Mouse (Mus musculus) heart, embryonic 13.5 days (tissue): ENCODE results near the gene Ifit1bl2. TPM values are rescaled to one million over a fixed set of nuclear protein-coding genes. Genes with fewer than 3 reads are reported as not detected.
A peak's percentile ranks its signal among the peaks of the same experiment; 100 is the strongest.
"Not testable (repeated sequence)": the region's sequence is repeated elsewhere in the genome, so short reads cannot be mapped to it uniquely, and the experiment has no call there.

ENCODE experiments used
- ATAC-seq: fragments of 200-750 bp; cut with Nextera tagmentation; 2 replicates; pipeline ENCODE4 v1.8.0; 2017; ENCODE audit warnings: moderate TSS enrichment; ENCODE audit not compliant: insufficient number of reproducible peaks, low FRiP score, low TSS enrichment; ENCODE audit errors: extremely low read depth
- H3K27ac ChIP-seq: fragments of 300-500 bp; sonication (generic); replicated peaks from 2 replicates; pipeline ENCODE4 v1.5.1; 2015; ENCODE audit warnings: moderate library complexity, mild to moderate bottlenecking, inconsistent platforms
- H3K27me3 ChIP-seq: fragments of 300-500 bp; sonication (generic); replicated peaks from 2 replicates; pipeline ENCODE4 v1.6.1; 2015; ENCODE audit warnings: mild to moderate bottlenecking, inconsistent platforms
- H3K36me3 ChIP-seq: fragments of 300-500 bp; sonication (generic); 2 replicates; pipeline ENCODE4 v1.6.1; 2015; ENCODE audit warnings: mild to moderate bottlenecking, inconsistent platforms
- H3K4me1 ChIP-seq: fragments of 300-500 bp; sonication (generic); 2 replicates; pipeline ENCODE4 v1.6.1; 2015; ENCODE audit warnings: inconsistent platforms
- H3K4me2 ChIP-seq: fragments of 300-500 bp; sonication (generic); 2 replicates; pipeline ENCODE4 v1.6.1; 2015; ENCODE audit warnings: inconsistent platforms, mild to moderate bottlenecking, moderate library complexity
- H3K4me3 ChIP-seq: fragments of 300-500 bp; sonication (generic); 2 replicates; pipeline ENCODE4 v1.5.1; 2015; ENCODE audit warnings: moderate library complexity, mild to moderate bottlenecking, inconsistent platforms
- H3K9ac ChIP-seq: fragments of 300-500 bp; sonication (generic); 2 replicates; pipeline ENCODE4 v1.6.1; 2015; ENCODE audit warnings: inconsistent platforms, mild to moderate bottlenecking, moderate library complexity
- H3K9me3 ChIP-seq: fragments of 300-500 bp; sonication (generic); 2 replicates; pipeline ENCODE4 v1.6.1; 2016; ENCODE audit warnings: inconsistent platforms
- WGBS: fragments of 180-500 bp; shearing (Covaris S2); methylation state at CpG from one replicate; pipeline ENCODE4 v1.1.7; 2015; ENCODE audit warnings: mixed read lengths; 5-methylcytosine and 5-hydroxymethylcytosine counted together
- polyA plus RNA-seq: library from polyadenylated mRNA; unstranded; fragments of >200 nt; fragmentation: Nextera tagmentation; extraction: Ambion mirVana; gene quantifications from 2 replicates; pipeline ENCODE4 v1.2.1, GENCODE M21; 2015

Ifit1bl2 gene
- polyA plus RNA-seq, 1 experiment from 2014 or later = 0.72 TPM

GRCm38 (mm10) chr19:34607237-34608051 lies 33.1 kb downstream of the Ifit1bl2 start, which contains the start of gene Ifit3b:
Gene Ifit3b (plus strand): TSS chr19:34607970.
- 32% methylated on average over 4 of the region's 4 CpGs for WGBS
- H3K36me3 ChIP-seq, H3K27me3 ChIP-seq, H3K4me1 ChIP-seq, ATAC-seq, H3K4me2 ChIP-seq, H3K4me3 ChIP-seq, H3K9me3 ChIP-seq, H3K27ac ChIP-seq: not testable (repeated sequence)
- peak within 1 kb of the TSS; percentile 41 for H3K9ac ChIP-seq

DNA sequence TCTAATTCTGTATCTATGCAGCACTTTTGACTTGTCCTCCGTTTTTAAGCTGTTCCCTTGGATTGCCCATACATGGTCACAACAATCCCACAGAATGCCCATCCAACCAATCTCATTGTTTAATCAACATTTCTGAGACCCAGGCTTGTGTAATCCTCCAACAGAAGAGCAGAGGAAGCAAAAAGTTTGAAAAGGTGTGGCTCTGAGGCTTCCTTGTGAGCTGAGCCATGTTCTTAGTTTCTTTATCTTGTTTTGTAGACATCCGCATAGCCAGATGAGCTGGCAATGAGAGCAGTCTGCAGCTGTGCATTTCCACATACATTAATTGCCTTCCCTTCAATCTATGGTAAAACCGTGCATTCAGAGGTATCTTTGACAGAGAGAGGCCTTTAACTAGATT lies 35.1 kb downstream of the Ifit1bl2 start:
- H3K9ac ChIP-seq = no peak overlapping the region
- no peak overlapping the region for H3K4me2 ChIP-seq
- H3K4me1 ChIP-seq = no peaks in the 10 kb centered on the region
- H3K9me3 ChIP-seq = no peaks in the 10 kb centered on the region
- H3K36me3 ChIP-seq = no peaks in the 10 kb centered on the region
- 81% methylated on average over 3 of the region's 3 CpGs for WGBS
- H3K4me3 ChIP-seq = no peak overlapping the region
- no peak overlapping the region for H3K27ac ChIP-seq
- H3K27me3 ChIP-seq = no peaks in the 10 kb centered on the region
- ATAC-seq = no peak

GRCm38 (mm10) chr19:34601888-34602287 lies 38.7 kb downstream of the Ifit1bl2 start, which contains the start of gene Ifit1bl1:
Gene Ifit1bl1 (minus strand): TSS chr19:34601956.
- not testable (repeated sequence) for H3K27ac ChIP-seq, H3K9ac ChIP-seq, H3K9me3 ChIP-seq, H3K36me3 ChIP-seq, H3K4me3 ChIP-seq, ATAC-seq, H3K27me3 ChIP-seq, H3K4me2 ChIP-seq
- peaks cover 21% of the 10 kb centered on the region for H3K4me1 ChIP-seq
- 31% methylated on average over 1 of the region's 1 CpGs for WGBS

DNA sequence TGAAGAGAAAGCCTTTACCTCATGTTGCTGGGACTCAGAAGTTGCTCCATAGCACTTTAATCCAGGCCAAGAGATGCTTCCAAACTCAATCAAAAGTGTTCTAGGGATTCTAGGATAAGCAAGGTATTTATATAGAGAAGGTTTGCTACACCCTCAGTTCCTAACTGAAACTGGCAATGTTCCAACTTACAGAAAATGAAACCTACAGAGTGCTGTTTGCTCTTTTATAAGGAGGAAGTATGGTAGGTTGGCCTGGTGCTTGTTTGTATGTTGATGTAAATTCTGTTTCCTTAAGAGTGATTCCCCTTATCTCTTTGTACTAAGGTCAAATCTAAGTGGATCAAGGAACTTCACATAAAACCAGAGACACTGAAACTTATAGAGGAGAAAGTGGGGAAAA lies 41.3 kb downstream of the Ifit1bl2 start:
- not testable (repeated sequence) for H3K36me3 ChIP-seq, H3K27me3 ChIP-seq, H3K27ac ChIP-seq, H3K4me2 ChIP-seq, H3K4me3 ChIP-seq, ATAC-seq, H3K9ac ChIP-seq, H3K9me3 ChIP-seq
- H3K4me1 ChIP-seq = peaks cover 23% of the 10 kb centered on the region

DNA sequence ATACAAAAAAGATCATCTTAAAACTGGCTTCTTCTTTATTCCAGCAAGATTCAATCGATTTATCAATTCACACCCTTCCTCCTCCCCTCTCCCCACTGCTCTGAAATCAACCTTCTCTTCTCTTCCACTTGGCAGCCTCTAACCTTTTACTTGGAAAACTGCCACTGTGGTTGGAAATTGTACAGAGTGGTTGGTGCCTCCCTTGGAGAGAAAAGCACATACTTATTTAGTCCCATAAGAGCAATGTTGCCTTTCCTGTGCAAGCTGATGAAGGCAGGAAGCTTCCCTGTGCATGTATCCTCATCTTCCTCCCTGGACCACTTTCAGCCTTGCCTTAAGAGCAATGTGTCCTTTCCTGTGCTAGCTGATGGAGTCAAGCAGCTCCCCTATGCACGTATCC lies 42.2 kb downstream of the Ifit1bl2 start:
- 51% methylated on average over 2 of the region's 2 CpGs for WGBS
- Histone ChIP-seq H3K4me1 (peaks cover 23% of the 10 kb centered on the region), H3K4me3 (no peak overlapping the region), H3K9ac (no peak overlapping the region), H3K36me3 (no peaks in the 10 kb centered on the region), H3K4me2 (no peak overlapping the region), H3K9me3 (no peaks in the 10 kb centered on the region), H3K27me3 (no peaks in the 10 kb centered on the region), H3K27ac (peak overlapping the region; percentile 12; the same call in 1 of the 2 replicates)
- ATAC-seq = no peak

DNA sequence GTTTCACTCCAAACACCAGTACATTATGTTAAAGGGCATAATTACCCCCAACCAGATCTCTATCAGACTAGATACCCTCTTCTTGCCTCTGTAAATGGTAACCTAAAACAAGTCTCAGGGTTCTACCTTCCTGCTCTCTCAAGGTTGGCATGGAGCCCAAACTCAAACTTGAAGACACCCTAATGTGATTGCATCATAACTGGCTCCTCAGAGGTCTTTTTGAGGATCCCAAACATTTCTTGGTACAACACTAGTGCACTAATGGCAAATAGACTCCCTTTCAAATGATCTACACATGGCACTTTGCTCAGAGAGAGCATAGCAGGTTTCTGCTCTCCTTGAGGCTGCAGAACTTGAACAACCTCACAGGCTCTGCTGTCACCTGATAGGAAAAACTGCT lies 43.7 kb downstream of the Ifit1bl2 start:
- no peak for ATAC-seq
- H3K27ac ChIP-seq = no peak overlapping the region
- no peaks in the 10 kb centered on the region for H3K27me3 ChIP-seq
- H3K4me2 ChIP-seq = no peak overlapping the region
- H3K4me3 ChIP-seq = no peak overlapping the region
- H3K36me3 ChIP-seq = no peaks in the 10 kb centered on the region
- H3K9ac ChIP-seq = no peak overlapping the region
- H3K4me1 ChIP-seq = peaks cover 23% of the 10 kb centered on the region
- H3K9me3 ChIP-seq = no peaks in the 10 kb centered on the region

DNA sequence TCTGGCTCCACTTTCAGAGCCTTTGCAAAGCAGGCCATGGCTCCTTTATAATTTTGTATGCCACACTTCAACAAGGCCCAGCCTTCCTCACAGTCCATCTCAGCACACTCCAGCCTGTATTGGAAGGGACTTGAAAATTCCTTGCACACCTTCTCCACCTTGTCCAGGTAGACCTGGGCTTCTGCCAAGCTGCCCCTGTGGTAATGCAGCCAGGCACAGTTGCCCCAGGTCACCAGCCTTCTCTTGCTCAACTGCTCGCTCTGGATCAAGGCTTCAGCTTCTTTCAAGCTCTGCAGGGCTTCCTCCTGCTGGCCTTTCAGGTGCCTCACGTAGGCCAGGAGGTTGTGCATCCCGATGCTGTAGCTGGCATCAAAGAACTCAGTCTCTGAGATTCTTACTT lies 46.0 kb downstream of the Ifit1bl2 start:
- ATAC-seq, H3K27me3 ChIP-seq, H3K27ac ChIP-seq, H3K9me3 ChIP-seq, H3K4me2 ChIP-seq, H3K4me3 ChIP-seq, H3K9ac ChIP-seq, H3K36me3 ChIP-seq: not testable (repeated sequence)
- H3K4me1 ChIP-seq = peaks cover 23% of the 10 kb centered on the region
- 73% methylated on average over 3 of the region's 3 CpGs for WGBS

DNA sequence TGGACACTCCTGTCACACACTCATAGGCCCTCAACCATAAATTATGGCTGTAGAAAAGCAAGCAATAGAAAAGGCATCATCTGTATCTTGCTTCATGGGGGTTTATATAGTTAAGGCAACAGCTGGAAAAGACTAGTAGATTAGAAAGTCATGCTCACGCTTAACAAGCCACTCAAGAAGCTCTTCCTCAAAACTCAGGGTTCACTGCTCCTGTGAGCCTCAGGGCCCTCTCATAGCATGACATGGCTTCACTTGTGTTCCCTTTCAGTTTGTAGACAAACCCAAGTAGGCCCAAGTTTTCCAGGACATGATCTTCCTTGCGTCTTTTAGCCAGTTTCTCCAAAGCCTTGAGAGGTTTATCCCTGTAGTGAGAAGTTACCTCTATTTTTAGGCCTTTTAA lies 47.1 kb downstream of the Ifit1bl2 start:
- H3K9me3 ChIP-seq = no peaks in the 10 kb centered on the region
- H3K4me3 ChIP-seq = no peak overlapping the region
- H3K4me1 ChIP-seq = peaks cover 18% of the 10 kb centered on the region
- H3K27me3 ChIP-seq = no peaks in the 10 kb centered on the region
- no peaks in the 10 kb centered on the region for H3K36me3 ChIP-seq
- H3K9ac ChIP-seq = no peak overlapping the region
- 75% methylated on average over 2 of the region's 2 CpGs for WGBS
- H3K4me2 ChIP-seq = no peak overlapping the region
- ATAC-seq = no peak
- no peak overlapping the region for H3K27ac ChIP-seq

DNA sequence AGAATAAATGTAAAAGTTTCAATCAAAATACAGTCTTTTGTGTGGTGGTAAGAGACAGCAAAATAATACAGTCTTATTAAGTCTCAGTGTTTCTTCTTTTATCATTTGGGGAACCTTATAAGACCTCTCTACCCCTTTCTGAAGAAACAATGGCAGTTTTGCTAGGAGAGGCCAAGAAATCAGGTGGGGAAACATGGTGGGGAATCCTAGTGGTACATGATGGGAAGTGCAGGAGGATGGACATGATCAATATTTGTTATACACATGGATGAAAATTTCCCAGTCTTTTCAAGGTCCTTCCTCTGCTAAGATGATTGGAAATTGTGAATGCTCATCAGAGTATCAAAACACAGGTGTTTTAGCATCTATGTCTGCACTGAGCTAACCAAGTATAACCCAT lies 51.6 kb downstream of the Ifit1bl2 start:
- Histone ChIP-seq H3K4me1 (peaks cover 4% of the 10 kb centered on the region; the same call in 1 of the 2 replicates), H3K27ac (no peak overlapping the region), H3K9ac (no peak overlapping the region), H3K27me3 (no peaks in the 10 kb centered on the region), H3K9me3 (no peaks in the 10 kb centered on the region), H3K36me3 (no peaks in the 10 kb centered on the region), H3K4me2 (no peak overlapping the region), H3K4me3 (no peak overlapping the region)
- ATAC-seq = no peak

GRCm38 (mm10) chr19:34587898-34588692 lies 52.4 kb downstream of the Ifit1bl2 start:
- not testable (repeated sequence) for H3K4me1 ChIP-seq, H3K27ac ChIP-seq, H3K9me3 ChIP-seq, H3K36me3 ChIP-seq, H3K4me2 ChIP-seq, H3K27me3 ChIP-seq, H3K9ac ChIP-seq, H3K4me3 ChIP-seq, ATAC-seq
- 66% methylated on average over 7 of the region's 12 CpGs for WGBS

DNA sequence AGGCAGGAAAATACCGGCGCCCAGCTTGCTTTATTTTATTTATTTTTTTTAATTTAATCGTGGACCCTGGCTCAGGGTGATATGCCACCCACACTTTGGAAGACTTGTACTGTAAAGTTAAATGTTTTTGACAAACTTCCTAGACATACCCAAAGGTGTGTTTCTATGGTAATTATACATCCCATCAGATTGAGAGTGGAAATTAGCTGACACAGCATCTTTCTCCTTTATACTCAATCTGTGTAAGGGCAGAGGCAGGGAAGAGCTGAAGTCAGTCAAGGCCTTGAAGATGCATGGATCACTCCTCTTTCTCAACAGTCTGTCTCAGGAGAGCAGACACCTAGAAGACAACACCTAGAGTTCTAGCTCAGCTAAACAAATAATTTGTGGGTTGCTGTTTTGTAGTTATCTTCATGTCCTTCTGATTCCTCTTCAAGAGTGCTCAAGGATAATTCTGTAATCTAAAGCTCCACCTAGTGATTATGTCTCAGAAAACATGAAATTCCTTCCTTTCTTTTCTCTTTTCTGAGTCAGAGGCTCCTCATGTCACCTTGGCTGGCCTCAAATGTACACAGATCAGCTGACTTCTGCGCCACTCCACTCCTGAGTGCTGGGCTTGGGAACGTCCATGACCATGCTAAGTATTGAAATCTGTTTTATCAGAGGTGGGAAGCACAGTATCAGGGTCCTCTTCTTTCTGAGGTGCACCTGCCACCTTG lies 54.6 kb downstream of the Ifit1bl2 start:
- ATAC-seq, H3K27me3 ChIP-seq, H3K4me1 ChIP-seq, H3K4me2 ChIP-seq, H3K4me3 ChIP-seq, H3K9me3 ChIP-seq, H3K9ac ChIP-seq, H3K36me3 ChIP-seq, H3K27ac ChIP-seq: not testable (repeated sequence)
- 57% methylated on average over 5 of the region's 5 CpGs for WGBS
